Mouse (Mus musculus) testis, postnatal 10 days (tissue): Measurements from ENCODE around the gene Nmt2.

Experiments
- DNase-seq: peaks from one replicate; pipeline ENCODE4 v3.0.0; 2021; ENCODE audit warnings: low spot score

Gene Nmt2

DNA sequence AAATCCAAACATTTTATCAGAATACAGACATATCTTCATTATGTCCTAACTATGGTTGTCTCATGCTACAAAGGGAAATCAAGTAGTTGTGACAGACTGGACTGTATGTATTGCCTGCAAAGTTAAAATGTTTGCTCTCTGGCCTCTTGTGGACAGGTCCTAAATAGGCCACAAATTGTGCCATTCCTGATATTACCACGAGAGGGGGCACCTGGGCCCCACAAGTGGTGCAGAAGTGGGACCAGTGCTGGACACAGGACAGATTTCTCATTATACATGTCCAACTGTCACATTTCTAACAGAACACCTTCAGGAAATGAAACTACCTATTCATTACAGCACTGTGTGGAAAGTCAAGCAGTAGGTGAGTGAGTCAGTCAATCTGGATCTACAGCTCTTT lies 43.3 kb downstream of the Nmt2 start:
- peak; percentile 74 for DNase-seq

GRCm38 (mm10) chr2:3331071-3331703 lies 47.2 kb downstream of the Nmt2 start:
- DNase-seq = no peak

DNA sequence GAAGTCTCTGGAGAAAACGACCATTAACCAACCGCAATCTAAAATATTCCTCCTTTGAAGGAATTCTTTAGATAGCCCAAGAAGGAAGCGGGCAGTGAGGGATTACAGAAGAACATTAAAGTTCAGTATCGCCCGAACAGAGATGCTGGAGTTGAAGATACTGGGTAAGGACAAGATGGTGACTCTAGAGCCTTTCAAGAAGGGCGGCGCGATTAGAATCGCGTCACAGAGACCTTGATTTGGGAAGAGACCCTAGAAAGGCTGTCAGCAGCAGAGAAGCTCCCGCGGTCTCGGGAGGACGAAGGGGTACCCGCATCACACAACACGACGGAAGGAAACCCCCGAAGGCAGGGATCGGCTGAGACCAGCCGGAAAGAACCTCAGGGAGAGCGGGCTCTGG lies 48.0 kb downstream of the Nmt2 start:
- no peak for DNase-seq

- peak; percentile 96 for DNase-seq
These were observed 48.7 kb downstream of the Nmt2 start, which contains the start of gene Rpp38 for GRCm38 (mm10) chr2:3332484-3333242. Gene Rpp38 (minus strand): TSS chr2:3332643.

DNA sequence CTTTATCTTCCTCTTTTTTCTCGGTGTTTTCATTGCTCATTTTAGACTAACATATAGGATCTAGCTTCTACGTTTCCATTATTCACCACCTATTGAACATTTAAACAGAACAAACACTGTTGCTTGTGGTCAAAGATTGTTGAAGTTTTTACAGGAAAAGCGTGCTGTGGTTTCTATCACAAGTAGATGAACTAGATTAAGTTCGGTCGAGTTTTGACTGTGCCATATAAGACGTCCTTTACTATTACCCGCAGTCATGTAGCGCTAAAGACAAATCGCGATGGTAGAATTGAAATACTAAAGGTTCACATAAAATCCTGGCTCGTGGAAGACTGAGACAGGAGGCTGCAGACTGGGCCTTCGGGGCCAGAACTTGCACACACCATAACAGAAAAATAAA lies 49.7 kb downstream of the Nmt2 start:
- no peak for DNase-seq

GRCm38 (mm10) chr2:3335611-3336301 lies 51.7 kb downstream of the Nmt2 start, which contains the start of gene Acbd7:
Gene Acbd7 (plus strand): TSS chr2:3336168.
- DNase-seq = peak; percentile 70

DNA sequence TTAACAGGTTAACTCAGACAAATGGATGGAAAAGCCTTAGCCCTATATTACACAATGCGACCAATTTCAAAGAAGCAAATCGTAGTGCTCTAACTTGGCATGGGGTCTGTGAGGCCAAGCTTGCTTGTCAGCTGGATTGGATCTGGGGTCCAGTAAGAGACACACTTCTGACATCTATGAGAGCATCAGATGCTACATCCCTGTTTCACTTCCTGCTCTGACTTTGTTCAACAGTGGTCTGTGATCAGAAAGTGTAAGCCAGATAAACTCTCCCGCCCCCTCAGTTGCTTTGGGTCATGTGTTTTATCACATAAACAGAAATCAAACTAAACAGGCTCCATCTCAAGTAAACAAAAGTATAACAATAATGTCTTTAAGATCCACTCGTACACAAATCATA lies 64.4 kb downstream of the Nmt2 start:
- DNase-seq = no peak

DNA sequence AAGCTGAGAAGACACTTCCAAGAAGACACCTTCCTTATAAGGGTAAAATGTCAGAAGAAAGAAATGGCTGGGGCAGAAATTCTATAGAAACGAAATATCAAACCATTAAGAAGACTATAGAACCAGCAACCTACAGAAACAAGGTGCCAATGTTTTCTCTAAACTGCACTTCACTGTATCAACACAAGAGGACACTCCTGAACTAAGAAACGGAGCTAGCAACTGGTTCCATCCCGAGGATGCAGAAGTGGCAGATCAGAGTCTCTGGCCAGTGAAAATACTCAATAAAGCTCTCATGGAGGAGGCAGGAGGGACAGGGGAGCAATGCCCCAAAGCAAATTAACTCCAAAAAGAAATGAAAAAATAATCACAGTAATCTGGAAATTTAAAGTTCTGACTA lies 64.9 kb downstream of the Nmt2 start:
- DNase-seq = no peak

GRCm38 (mm10) chr2:3353160-3353559 lies 69.1 kb downstream of the Nmt2 start:
- no peak for DNase-seq

GRCm38 (mm10) chr2:3355793-3356192 lies 71.8 kb downstream of the Nmt2 start:
- no peak for DNase-seq

- no peak for DNase-seq
These were observed 72.3 kb downstream of the Nmt2 start for GRCm38 (mm10) chr2:3356311-3356710.

GRCm38 (mm10) chr2:3357887-3358286 lies 73.9 kb downstream of the Nmt2 start:
- DNase-seq = no peak

DNA sequence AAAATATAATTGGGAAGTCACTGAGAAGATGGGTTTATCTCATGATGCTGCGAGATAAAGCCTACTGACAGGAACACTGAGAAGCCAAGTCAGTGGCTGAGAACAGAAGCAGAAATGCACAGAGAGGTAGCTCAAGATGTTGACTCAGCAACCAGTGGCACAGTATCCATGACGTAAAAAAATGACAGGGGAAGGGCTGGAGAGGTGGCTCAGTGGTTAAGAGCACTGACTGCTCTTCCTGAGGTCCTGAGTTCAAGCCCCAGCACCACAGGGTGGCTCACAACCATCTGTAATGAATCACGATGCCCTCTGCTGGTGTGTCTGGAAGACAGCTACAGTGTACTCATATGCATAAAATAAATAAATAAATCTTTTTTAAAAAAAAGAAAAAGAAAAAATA lies 77.1 kb downstream of the Nmt2 start:
- no peak for DNase-seq

GRCm38 (mm10) chr2:3365127-3365526 lies 81.1 kb downstream of the Nmt2 start:
- no peak for DNase-seq
